Mouse (Mus musculus) E14TG2a.4 (cell line): ENCODE results near the gene Emc9.

Experiments
- CTCF ChIP-seq: conservative IDR thresholded peaks from 2 replicates; pipeline ENCODE4 v1.5.1; 2014; ENCODE audit warnings: low read length
- NANOG ChIP-seq: IDR thresholded peaks from 2 replicates; pipeline ENCODE4 v1.6.1; 2014; ENCODE audit warnings: borderline replicate concordance, low read length, mixed read lengths
- POU5F1 ChIP-seq: IDR thresholded peaks from 2 replicates; pipeline ENCODE4 v1.6.1; 2014; ENCODE audit warnings: low read length, borderline replicate concordance

DNA sequence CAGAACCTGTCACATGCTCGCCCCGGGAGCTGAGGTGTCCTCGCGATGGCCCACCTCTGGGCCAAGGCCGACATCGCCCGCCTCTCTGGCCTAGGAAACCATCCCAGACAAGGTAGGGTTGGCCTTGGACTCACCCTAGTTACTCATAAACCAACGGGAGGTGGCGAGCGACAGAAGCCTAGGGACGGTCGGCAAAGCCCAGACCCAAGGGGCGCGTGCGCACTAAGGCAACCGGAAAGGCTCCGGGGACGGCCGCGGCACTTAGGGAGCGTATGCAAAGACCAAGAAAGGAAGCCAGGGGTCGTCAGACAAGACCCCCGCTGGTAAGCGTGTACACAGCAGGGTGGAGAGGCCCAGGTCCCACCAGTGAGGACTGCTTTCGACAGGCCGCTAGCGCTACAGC, 25.3 kb downstream of the Emc9 start, which contains the start of gene Dcaf11:
- TF ChIP-seq CTCF = no peak
- no peak for TF ChIP-seq POU5F1
- no peak for TF ChIP-seq NANOG
